Mouse (Mus musculus): ENCODE data around the gene Cwh43.

DNA sequence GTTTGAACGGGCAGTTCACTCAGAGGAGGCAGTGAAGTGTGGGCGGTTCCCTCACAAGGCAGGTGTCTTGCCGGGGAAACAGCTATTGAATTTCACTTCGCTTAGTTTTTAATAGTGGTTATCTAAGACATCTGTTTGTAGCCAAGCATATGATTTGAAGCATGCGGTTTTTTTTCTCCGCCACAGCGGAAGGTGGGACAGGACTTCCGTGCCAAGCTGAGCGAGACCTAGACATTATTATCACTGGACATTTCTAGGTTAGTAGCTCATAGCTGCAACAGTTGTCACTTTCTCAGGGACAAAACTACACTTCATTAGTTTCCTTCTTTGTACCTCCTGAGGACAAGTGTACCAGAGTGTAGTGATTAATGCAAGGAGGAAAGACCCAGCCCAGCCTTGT, 36.3 kb downstream of the Cwh43 start:
- TF ChIP-seq CTCF (IDR thresholded peaks at IDR 0.05) (no peak), EP300 (IDR thresholded peaks at IDR 0.05) (no peak)
